Mouse (Mus musculus): ENCODE data around the gene Npepl1. TPM values are rescaled to one million over a fixed set of nuclear protein-coding genes. Genes with fewer than 3 reads are reported as not detected.

The Npepl1 gene
- total and polyA plus RNA-seq, 3 experiments: 37.2 to 93.6 (median 90.8) TPM

DNA sequence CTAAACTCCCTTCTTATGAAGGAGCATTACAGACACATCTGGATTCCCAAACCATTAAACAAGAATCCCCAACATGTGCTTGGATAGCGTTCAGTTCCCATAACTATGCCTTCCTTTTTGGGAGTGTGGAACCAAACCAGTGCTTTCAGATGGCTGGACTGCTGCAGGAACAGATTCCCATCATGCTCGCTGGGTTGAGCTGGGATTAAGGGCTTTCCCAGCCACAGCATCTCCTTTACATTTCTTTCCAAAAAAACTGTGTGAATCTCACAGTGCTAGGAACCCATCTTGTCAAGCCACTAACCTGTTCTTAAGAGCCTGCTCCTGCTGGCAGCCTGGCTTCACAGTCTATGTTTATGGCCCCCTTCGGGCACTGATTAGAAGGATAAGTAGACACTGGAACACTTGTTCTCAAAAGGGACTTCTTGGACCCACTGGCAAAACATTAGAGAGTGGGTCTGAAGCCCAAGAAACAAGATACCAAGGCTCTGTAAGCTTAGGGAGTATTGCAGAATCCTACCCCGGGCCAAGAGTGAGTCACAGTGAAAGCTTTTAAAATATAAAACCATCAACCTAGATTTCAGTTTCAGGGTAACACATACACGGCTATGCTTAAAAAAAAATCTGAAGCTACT lies 36.9 kb upstream of the Npepl1 start:
- Histone ChIP-seq H3K36me3 (replicated peaks in 1 of 2; ENCODE audit: control insufficient read depth in 1 of 2, insufficient read depth in 1 of 2, low read length in 1 of 2) (no peaks in the 10 kb centered on the region), H3K9me3 (replicated peaks; ENCODE audit: low read length) (no peaks in the 10 kb centered on the region), H3K4me2 (ENCODE audit: insufficient read depth, low read depth, poor library complexity, severe bottlenecking) (no peak overlapping the region), H3K79me2 (replicated peaks; ENCODE audit: control insufficient read depth, extremely low read depth, insufficient read depth, poor library complexity, severe bottlenecking) (peaks cover 10% of the 10 kb centered on the region), H3K4me1 (ENCODE audit: control insufficient read depth in 1 of 2, insufficient read depth in 2 of 2) (peaks cover 4 to 10% of the 10 kb centered on the region in 2 experiments; a peak in 3 of 4 replicates), H3K27me3 (replicated peaks) (peaks cover 63% of the 10 kb centered on the region), H3K4me3 (replicated peaks in 1 of 3; ENCODE audit: low read depth in 2 of 3, low read length in 2 of 3, poor library complexity in 1 of 3) (no peak overlapping the region), H3K9ac (ENCODE audit: insufficient read depth, low read depth) (no peak overlapping the region), H3K27ac (ENCODE audit: insufficient read depth, low read depth) (no peak overlapping the region)
- TF ChIP-seq MYC (IDR thresholded peaks at IDR 0.05; ENCODE audit: low read depth, low read length) (no peak), TCF12 (IDR thresholded peaks at IDR 0.05; ENCODE audit: low read depth, low read length) (no peak), TBP (conservative IDR thresholded peaks at IDR 0.05; ENCODE audit: low read depth, low read length) (no peak), GABPA (IDR thresholded peaks at IDR 0.05; ENCODE audit: insufficient replicate concordance, low read depth, low read length) (no peak), ETS1 (conservative IDR thresholded peaks at IDR 0.05; ENCODE audit: low read depth, low read length) (no peak), MXI1 (IDR thresholded peaks at IDR 0.05; ENCODE audit: low read depth, low read length) (no peak)
- dilution Hi-C loops (cut with MboI; ENCODE audit: extremely low pct_ligation_motif_present, extremely low pct_unique_long_range_greater_than_20kb, low sequenced_read_pairs) (no loop called here), in situ Hi-C loops (cut with MboI; ENCODE audit: low pct_ligation_motif_present, low pct_unique_long_range_greater_than_20kb, low sequenced_read_pairs) (no loop called here)
- DNase-seq (ENCODE audit: extremely low read depth): no peak

GRCm38 (mm10) chr2:174074621-174075020 lies 35.5 kb upstream of the Npepl1 start:
- in situ Hi-C loops (cut with MboI; ENCODE audit: low pct_ligation_motif_present, low pct_unique_long_range_greater_than_20kb, low sequenced_read_pairs): no loop called here
- no peak overlapping the region for H3K27ac ChIP-seq (ENCODE audit: insufficient read depth, low read depth)
- H3K79me2 ChIP-seq (replicated peaks; ENCODE audit: control insufficient read depth, extremely low read depth, insufficient read depth, poor library complexity, severe bottlenecking): peaks cover 11% of the 10 kb centered on the region
- dilution Hi-C loops (cut with MboI; ENCODE audit: extremely low pct_ligation_motif_present, extremely low pct_unique_long_range_greater_than_20kb, low sequenced_read_pairs): no loop called here
- peaks cover 2 to 5% of the 10 kb centered on the region in 2 experiments; a peak in 2 of 4 replicates for H3K4me1 ChIP-seq (ENCODE audit: control insufficient read depth in 1 of 2, insufficient read depth in 2 of 2)
- H3K9ac ChIP-seq (ENCODE audit: insufficient read depth, low read depth): no peak overlapping the region
- no peaks in the 10 kb centered on the region for H3K36me3 ChIP-seq (replicated peaks in 1 of 2; ENCODE audit: control insufficient read depth in 1 of 2, insufficient read depth in 1 of 2, low read length in 1 of 2)
- no peaks in the 10 kb centered on the region for H3K9me3 ChIP-seq (replicated peaks; ENCODE audit: low read length)
- H3K4me3 ChIP-seq (replicated peaks in 1 of 3; ENCODE audit: low read depth in 2 of 3, low read length in 2 of 3, poor library complexity in 1 of 3): no peak overlapping the region
- TF ChIP-seq JUND (conservative IDR thresholded peaks at IDR 0.05; ENCODE audit: low read depth, low read length): no peak
- TF ChIP-seq POLR2AphosphoS2 (IDR thresholded peaks at IDR 0.05; ENCODE audit: low read depth, low read length): no peak
- TF ChIP-seq ZNF384 (IDR thresholded peaks at IDR 0.05; ENCODE audit: low read depth, low read length): no peak
- no peak for TF ChIP-seq ELF1 (IDR thresholded peaks at IDR 0.05; ENCODE audit: low read depth, low read length)
- no peak overlapping the region for H3K4me2 ChIP-seq (ENCODE audit: insufficient read depth, low read depth, poor library complexity, severe bottlenecking)
- H3K27me3 ChIP-seq (replicated peaks): peaks cover 50% of the 10 kb centered on the region
- DNase-seq (ENCODE audit: extremely low read depth): no peak

GRCm38 (mm10) chr2:174075072-174075570 lies 35.0 kb upstream of the Npepl1 start:
- H3K4me3 ChIP-seq (replicated peaks in 1 of 3; ENCODE audit: low read depth in 2 of 3, low read length in 2 of 3, poor library complexity in 1 of 3): no peak overlapping the region

More at GRCm38 (mm10) chr2:174075072-174075570, 35.0 kb upstream of the Npepl1 start:
- peaks cover 14% of the 10 kb centered on the region for H3K79me2 ChIP-seq (replicated peaks; ENCODE audit: control insufficient read depth, extremely low read depth, insufficient read depth, poor library complexity, severe bottlenecking)
- DNase-seq (ENCODE audit: extremely low read depth): no peak
- no peak overlapping the region for H3K4me2 ChIP-seq (ENCODE audit: insufficient read depth, low read depth, poor library complexity, severe bottlenecking)
- in situ Hi-C loops (cut with MboI; ENCODE audit: low pct_ligation_motif_present, low pct_unique_long_range_greater_than_20kb, low sequenced_read_pairs) (no loop called here), dilution Hi-C loops (cut with MboI; ENCODE audit: extremely low pct_ligation_motif_present, extremely low pct_unique_long_range_greater_than_20kb, low sequenced_read_pairs) (no loop called here)
- H3K27me3 ChIP-seq (replicated peaks): peaks cover 47% of the 10 kb centered on the region
- H3K9me3 ChIP-seq (replicated peaks; ENCODE audit: low read length): no peaks in the 10 kb centered on the region
- TF ChIP-seq MXI1 (IDR thresholded peaks at IDR 0.05; ENCODE audit: low read depth, low read length) (no peak), CHD1 (IDR thresholded peaks at IDR 0.05; ENCODE audit: low read depth, low read length) (no peak), ETS1 (conservative IDR thresholded peaks at IDR 0.05; ENCODE audit: low read depth, low read length) (no peak), MEF2A (IDR thresholded peaks at IDR 0.05; ENCODE audit: borderline replicate concordance, low read depth, low read length) (no peak), TBP (conservative IDR thresholded peaks at IDR 0.05; ENCODE audit: low read depth, low read length) (no peak), MAFK (IDR thresholded peaks at IDR 0.05; ENCODE audit: insufficient replicate concordance, low read length) (no peak), NELFE (IDR thresholded peaks at IDR 0.05; ENCODE audit: low read depth, low read length) (no peak), TCF12 (IDR thresholded peaks at IDR 0.05; ENCODE audit: low read depth, low read length) (no peak)
- no peaks in the 10 kb centered on the region for H3K36me3 ChIP-seq (replicated peaks in 1 of 2; ENCODE audit: control insufficient read depth in 1 of 2, insufficient read depth in 1 of 2, low read length in 1 of 2)
- no peak overlapping the region for H3K9ac ChIP-seq (ENCODE audit: insufficient read depth, low read depth)
- H3K4me1 ChIP-seq (ENCODE audit: control insufficient read depth in 1 of 2, insufficient read depth in 2 of 2): peaks cover 2 to 4% of the 10 kb centered on the region in 2 experiments; a peak in 1 of 4 replicates
- no peak overlapping the region for H3K27ac ChIP-seq (ENCODE audit: insufficient read depth, low read depth)
